Mouse (Mus musculus) cerebellum, adult 2 months (tissue): ENCODE data around the gene Adprhl1. TPM values are rescaled to one million over a fixed set of nuclear protein-coding genes. Genes with fewer than 3 reads are reported as not detected.

Experiments used
- DNase-seq, 2 experiments: peaks; one replicate each; pipeline ENCODE4 v3.0.0; 2021
- H3K27ac ChIP-seq: fragments of 200-500 bp; 2 replicates; pipeline ENCODE4 v1.5.1; 2012; ENCODE audit warnings: low read length, control low read depth, inconsistent platforms; ENCODE audit not compliant: insufficient read depth
- H3K27me3 ChIP-seq: fragments of 200-500 bp; 2 replicates; pipeline ENCODE4 v1.6.1; 2012; ENCODE audit warnings: inconsistent platforms, mild to moderate bottlenecking, low read length, moderate library complexity; ENCODE audit not compliant: control insufficient read depth, insufficient read depth
- H3K4me1 ChIP-seq: fragments of 200-500 bp; 2 replicates; pipeline ENCODE4 v1.6.1; 2011; ENCODE audit warnings: low read length; ENCODE audit not compliant: control insufficient read depth, insufficient read depth
- H3K4me3 ChIP-seq: fragments of 200-500 bp; replicated peaks from 2 replicates; pipeline ENCODE3; 2011; ENCODE audit warnings: mild to moderate bottlenecking, low read depth, low read length, control low read depth; ENCODE audit not compliant: insufficient read depth
- CTCF ChIP-seq: fragments of 200-500 bp; IDR thresholded peaks from 2 replicates; pipeline ENCODE4 v1.5.1; 2011; ENCODE audit warnings: low read depth, mild to moderate bottlenecking, control low read depth, low read length, moderate library complexity, borderline replicate concordance; ENCODE audit not compliant: insufficient read depth
- POLR2A ChIP-seq: fragments of 200-500 bp; IDR thresholded peaks from 2 replicates; pipeline ENCODE4 v1.6.1; 2011; ENCODE audit warnings: low read length, control low read depth, borderline replicate concordance; ENCODE audit not compliant: insufficient read depth
- WGBS: fragments of 180-500 bp; shearing (Covaris S2); methylation state at CpG from one replicate; pipeline ENCODE4 v1.1.7; 2018; 5-methylcytosine and 5-hydroxymethylcytosine counted together
- polyA plus RNA-seq: library from polyadenylated mRNA; depleted of rRNA; stranded (reverse); fragments of >200 nt; gene quantifications from 2 replicates; pipeline ENCODE4 v1.2.3, GENCODE M21; 2012

Gene Adprhl1
- polyA plus RNA-seq, 1 experiment = 2.5 TPM

DNA sequence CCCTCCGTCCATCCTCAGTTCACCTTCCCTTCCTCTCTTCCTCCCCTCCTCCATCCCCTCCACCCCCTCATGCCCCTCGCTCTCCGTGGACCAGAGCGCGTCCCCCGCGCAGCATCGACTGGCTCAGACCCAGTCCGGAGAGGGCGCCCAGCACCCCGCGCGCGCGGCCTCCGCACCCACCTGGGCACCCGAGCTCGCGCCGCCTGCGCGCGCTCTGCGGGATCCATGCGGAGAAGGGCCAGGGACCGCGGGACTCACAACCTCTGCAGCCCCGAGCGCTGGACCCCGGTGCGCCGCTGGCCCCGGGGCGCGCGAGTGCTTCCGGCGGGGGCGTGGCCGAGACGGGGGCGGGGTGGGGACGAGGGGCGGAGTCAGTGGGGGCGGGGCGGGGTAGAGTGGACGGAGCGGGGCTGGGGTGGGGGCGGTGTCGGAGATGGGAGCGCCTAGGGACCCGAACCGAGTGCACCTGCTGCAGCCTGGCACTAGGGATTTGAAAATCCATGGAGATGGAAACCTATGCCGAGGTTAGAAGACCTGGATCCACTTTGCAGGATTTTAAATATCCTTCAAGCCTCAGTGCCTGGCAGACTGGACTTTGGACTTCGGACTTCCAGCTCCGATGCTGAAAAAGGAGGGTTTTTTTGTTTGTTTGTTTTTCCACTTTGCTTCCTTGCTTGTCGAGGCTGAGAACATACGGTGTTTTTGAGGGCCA is 53.5 kb downstream of the Adprhl1 start, which contains the start of gene Grtp1:
Grtp1 (minus strand) TSS at position 320 of the 712 bp plus-strand sequence.
- H3K27ac ChIP-seq = no peak within 1 kb of the TSS
- peak in 1 of 2 experiments; percentile 18 for DNase-seq
- H3K4me3 ChIP-seq = peak within 1 kb of the TSS; percentile 41
- H3K4me1 ChIP-seq = no peaks in the 10 kb centered on the region
- H3K27me3 ChIP-seq = no peaks in the 10 kb centered on the region
- WGBS = 1% methylated on average over 57 of the region's 58 CpGs
- no peak for TF ChIP-seq CTCF
- no peak for TF ChIP-seq POLR2A

GRCm38 (mm10) chr8:13199385-13200061 is 54.4 kb downstream of the Adprhl1 start:
- DNase-seq = no peak
- Histone ChIP-seq H3K27ac (no peak overlapping the region), H3K27me3 (no peaks in the 10 kb centered on the region), H3K4me3 (no peak overlapping the region), H3K4me1 (no peaks in the 10 kb centered on the region)
- WGBS = 41% methylated on average over 14 of the region's 14 CpGs
- TF ChIP-seq POLR2A (no peak), CTCF (no peak)

GRCm38 (mm10) chr8:13197493-13197892 is 56.5 kb downstream of the Adprhl1 start:
- TF ChIP-seq CTCF (no peak), POLR2A (no peak)
- H3K27ac ChIP-seq = no peak overlapping the region
- DNase-seq = no peak
- H3K4me1 ChIP-seq = no peaks in the 10 kb centered on the region
- H3K4me3 ChIP-seq = no peak overlapping the region
- H3K27me3 ChIP-seq = no peaks in the 10 kb centered on the region
- WGBS = 55% methylated on average over 5 of the region's 5 CpGs

DNA sequence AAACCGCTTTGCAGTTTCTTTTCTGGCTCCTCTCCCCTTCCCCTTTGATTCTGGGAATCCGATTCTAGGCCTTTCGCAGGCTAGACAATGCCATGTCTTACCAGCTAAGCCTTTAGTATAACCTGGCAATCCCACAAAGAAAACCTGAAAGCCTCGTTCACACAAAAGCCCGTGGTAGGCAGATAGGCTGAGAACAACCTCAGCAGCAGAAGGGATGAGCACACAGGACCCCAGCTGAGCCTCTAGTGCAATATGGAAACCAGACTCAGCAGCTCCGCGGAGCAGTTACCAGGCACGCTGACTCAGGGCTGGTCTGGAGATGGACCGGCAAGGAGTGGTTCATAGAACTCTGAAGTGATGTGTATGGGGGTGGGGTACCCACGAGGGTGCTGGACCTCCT is 59.1 kb downstream of the Adprhl1 start:
- Histone ChIP-seq H3K4me1 (no peaks in the 10 kb centered on the region), H3K27me3 (no peaks in the 10 kb centered on the region), H3K4me3 (no peak overlapping the region), H3K27ac (no peak overlapping the region)
- TF ChIP-seq POLR2A (no peak), CTCF (no peak)
- 44% methylated on average over 10 of the region's 10 CpGs for WGBS
- DNase-seq = no peak

- TF ChIP-seq CTCF = no peak
- TF ChIP-seq POLR2A = no peak
- H3K4me1 ChIP-seq = no peaks in the 10 kb centered on the region
- WGBS = 90% methylated on average over 8 of the region's 8 CpGs
Observed at GRCm38 (mm10) chr8:13190235-13190634, 63.7 kb downstream of the Adprhl1 start.

GRCm38 (mm10) chr8:13188857-13189256 is 65.1 kb downstream of the Adprhl1 start:
- Histone ChIP-seq H3K27me3 (no peaks in the 10 kb centered on the region), H3K4me3 (no peak overlapping the region), H3K27ac (no peak overlapping the region), H3K4me1 (no peaks in the 10 kb centered on the region)
- no peak for TF ChIP-seq CTCF
- no peak for TF ChIP-seq POLR2A
- DNase-seq = no peak
- WGBS = 83% methylated on average over 1 of the region's 1 CpGs

More at GRCm38 (mm10) chr8:13190235-13190634, 63.7 kb downstream of the Adprhl1 start:
- H3K27ac ChIP-seq = no peak overlapping the region
- H3K27me3 ChIP-seq = no peaks in the 10 kb centered on the region
- no peak overlapping the region for H3K4me3 ChIP-seq
- no peak for DNase-seq

- H3K27me3 ChIP-seq = no peaks in the 10 kb centered on the region
- no peak overlapping the region for H3K27ac ChIP-seq
- no peak overlapping the region for H3K4me3 ChIP-seq
- no peaks in the 10 kb centered on the region for H3K4me1 ChIP-seq
- WGBS = 91% methylated on average over 13 of the region's 13 CpGs
- DNase-seq = no peak
- TF ChIP-seq POLR2A (no peak), CTCF (no peak)
Observed at GRCm38 (mm10) chr8:13188052-13188555, 65.9 kb downstream of the Adprhl1 start.
